Mouse (Mus musculus): ENCODE results near the gene Nsf.

Gene Nsf

GRCm38 (mm10) chr11:103987423-103987822, 33.6 kb upstream of the Nsf start:
- Histone ChIP-seq H3K27me3 (ENCODE audit: insufficient read depth, low read length) (no peaks in the 10 kb centered on the region), H3K9me3 (ENCODE audit: low read length) (no peaks in the 10 kb centered on the region), H3K4me3 (replicated peaks; ENCODE audit: low read length) (no peak overlapping the region), H3K36me3 (ENCODE audit: insufficient read depth, low read length) (peaks cover 40% of the 10 kb centered on the region), H3K4me1 (replicated peaks; ENCODE audit: low read depth, low read length) (peaks cover 48% of the 10 kb centered on the region)
- TF ChIP-seq NANOG (IDR thresholded peaks at IDR 0.05; ENCODE audit: borderline replicate concordance, low read length) (no peak), CTCF (conservative IDR thresholded peaks at IDR 0.05; ENCODE audit: low read length) (peak; percentile 96)

- no peaks in the 10 kb centered on the region for H3K9me3 ChIP-seq (ENCODE audit: low read length)
- TF ChIP-seq POU5F1 (IDR thresholded peaks at IDR 0.05; ENCODE audit: borderline replicate concordance, low read length) (no peak), CTCF (conservative IDR thresholded peaks at IDR 0.05; ENCODE audit: low read length) (no peak), NANOG (IDR thresholded peaks at IDR 0.05; ENCODE audit: borderline replicate concordance, low read length) (no peak)
These were observed 30.2 kb upstream of the Nsf start for GRCm38 (mm10) chr11:103984067-103984466.

DNA sequence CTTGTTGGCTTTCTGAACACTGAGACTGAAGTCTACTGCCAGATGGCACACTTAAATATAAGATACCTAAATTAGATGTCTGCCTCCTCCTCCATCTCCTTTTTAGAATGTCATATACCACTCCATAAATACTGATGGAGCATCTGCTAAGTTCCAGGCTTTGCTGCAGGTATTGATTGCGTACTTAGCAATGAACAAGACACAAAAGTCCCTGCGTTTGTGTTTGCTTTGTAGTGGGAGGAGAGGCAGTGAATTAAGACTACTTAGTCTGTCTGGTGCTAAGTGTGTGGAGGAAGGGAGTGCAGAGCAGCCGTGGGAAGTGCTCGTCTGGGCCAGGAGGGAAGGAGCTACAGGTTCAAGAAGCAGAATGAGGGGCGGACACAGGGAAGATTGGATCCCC, 28.0 kb upstream of the Nsf start:
- TF ChIP-seq NANOG (IDR thresholded peaks at IDR 0.05; ENCODE audit: borderline replicate concordance, low read length) (no peak), POU5F1 (IDR thresholded peaks at IDR 0.05; ENCODE audit: borderline replicate concordance, low read length) (no peak), CTCF (conservative IDR thresholded peaks at IDR 0.05; ENCODE audit: low read length) (no peak)
- Histone ChIP-seq H3K4me1 (replicated peaks; ENCODE audit: low read depth, low read length) (peaks cover 48% of the 10 kb centered on the region), H3K36me3 (ENCODE audit: insufficient read depth, low read length) (peaks cover 85% of the 10 kb centered on the region), H3K9me3 (ENCODE audit: low read length) (no peaks in the 10 kb centered on the region), H3K27me3 (ENCODE audit: insufficient read depth, low read length) (no peaks in the 10 kb centered on the region), H3K4me3 (replicated peaks; ENCODE audit: low read length) (no peak overlapping the region)

More at GRCm38 (mm10) chr11:103984067-103984466, 30.2 kb upstream of the Nsf start:
- H3K36me3 ChIP-seq (ENCODE audit: insufficient read depth, low read length): peaks cover 73% of the 10 kb centered on the region
- H3K4me3 ChIP-seq (replicated peaks; ENCODE audit: low read length): no peak overlapping the region
- H3K4me1 ChIP-seq (replicated peaks; ENCODE audit: low read depth, low read length): peaks cover 62% of the 10 kb centered on the region
- H3K27me3 ChIP-seq (ENCODE audit: insufficient read depth, low read length): no peaks in the 10 kb centered on the region

DNA sequence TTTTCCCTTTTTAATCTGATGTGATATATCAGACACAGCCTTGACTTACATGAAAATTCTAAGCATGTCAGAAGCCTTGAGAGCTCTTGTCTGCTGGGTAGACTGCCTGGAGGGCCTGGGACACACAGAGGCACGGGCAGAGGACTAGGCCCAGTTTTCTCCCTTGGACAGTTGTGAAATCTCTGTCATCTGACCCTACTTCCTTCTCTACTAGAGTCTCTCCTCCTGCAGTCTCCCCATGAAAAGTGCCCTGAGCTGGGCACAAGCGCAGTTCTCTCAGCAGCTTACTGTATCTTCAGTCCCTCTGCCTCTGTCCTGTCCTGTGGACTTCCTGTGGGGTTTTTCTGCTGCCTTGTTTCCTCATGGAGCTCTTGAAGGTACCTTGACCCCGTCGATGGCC, 25.5 kb upstream of the Nsf start:
- peaks cover 87% of the 10 kb centered on the region for H3K36me3 ChIP-seq (ENCODE audit: insufficient read depth, low read length)
- H3K4me3 ChIP-seq (replicated peaks; ENCODE audit: low read length): no peak overlapping the region
- no peaks in the 10 kb centered on the region for H3K27me3 ChIP-seq (ENCODE audit: insufficient read depth, low read length)
- peaks cover 33% of the 10 kb centered on the region for H3K4me1 ChIP-seq (replicated peaks; ENCODE audit: low read depth, low read length)
- TF ChIP-seq CTCF (conservative IDR thresholded peaks at IDR 0.05; ENCODE audit: low read length): no peak
- no peak for TF ChIP-seq POU5F1 (IDR thresholded peaks at IDR 0.05; ENCODE audit: borderline replicate concordance, low read length)
- TF ChIP-seq NANOG (IDR thresholded peaks at IDR 0.05; ENCODE audit: borderline replicate concordance, low read length): no peak
- no peaks in the 10 kb centered on the region for H3K9me3 ChIP-seq (ENCODE audit: low read length)

GRCm38 (mm10) chr11:103970876-103971275, 17.0 kb upstream of the Nsf start:
- H3K4me3 ChIP-seq (replicated peaks; ENCODE audit: low read length): no peak overlapping the region
- peaks cover 17% of the 10 kb centered on the region for H3K4me1 ChIP-seq (replicated peaks; ENCODE audit: low read depth, low read length)
- no peaks in the 10 kb centered on the region for H3K27me3 ChIP-seq (ENCODE audit: insufficient read depth, low read length)
- H3K9me3 ChIP-seq (ENCODE audit: low read length): no peaks in the 10 kb centered on the region
- TF ChIP-seq POU5F1 (IDR thresholded peaks at IDR 0.05; ENCODE audit: borderline replicate concordance, low read length) (no peak), NANOG (IDR thresholded peaks at IDR 0.05; ENCODE audit: borderline replicate concordance, low read length) (no peak), CTCF (conservative IDR thresholded peaks at IDR 0.05; ENCODE audit: low read length) (no peak)
- peaks cover 71% of the 10 kb centered on the region for H3K36me3 ChIP-seq (ENCODE audit: insufficient read depth, low read length)

DNA sequence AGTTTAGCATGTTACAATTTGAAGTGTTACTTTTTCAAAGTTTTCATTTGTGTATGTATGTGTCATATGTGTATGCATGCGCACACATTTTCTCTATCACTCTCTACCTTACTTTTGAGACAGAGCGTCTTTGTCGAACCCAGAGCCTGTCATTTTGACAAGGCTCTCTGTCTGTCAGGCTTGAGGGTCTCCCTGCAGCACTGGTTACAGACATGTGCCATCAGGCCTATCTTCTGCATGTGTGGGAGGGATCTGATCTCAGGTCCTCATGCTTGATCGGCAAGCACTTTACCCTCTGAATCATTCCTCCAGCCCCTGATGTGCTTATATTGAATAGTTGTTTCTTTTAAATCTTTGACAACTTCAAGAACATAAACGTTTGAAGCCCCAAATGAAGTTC, 15.4 kb upstream of the Nsf start:
- no peaks in the 10 kb centered on the region for H3K9me3 ChIP-seq (ENCODE audit: low read length)
- TF ChIP-seq NANOG (IDR thresholded peaks at IDR 0.05; ENCODE audit: borderline replicate concordance, low read length) (no peak), POU5F1 (IDR thresholded peaks at IDR 0.05; ENCODE audit: borderline replicate concordance, low read length) (no peak), CTCF (conservative IDR thresholded peaks at IDR 0.05; ENCODE audit: low read length) (no peak)
- H3K4me3 ChIP-seq (replicated peaks; ENCODE audit: low read length): no peak overlapping the region
- peaks cover 24% of the 10 kb centered on the region for H3K4me1 ChIP-seq (replicated peaks; ENCODE audit: low read depth, low read length)
- H3K27me3 ChIP-seq (ENCODE audit: insufficient read depth, low read length): no peaks in the 10 kb centered on the region
- peaks cover 55% of the 10 kb centered on the region for H3K36me3 ChIP-seq (ENCODE audit: insufficient read depth, low read length)

GRCm38 (mm10) chr11:103967106-103967735, 13.4 kb upstream of the Nsf start:
- Histone ChIP-seq H3K4me3 (replicated peaks; ENCODE audit: low read length) (peak overlapping the region; percentile 96), H3K27me3 (ENCODE audit: insufficient read depth, low read length) (no peaks in the 10 kb centered on the region), H3K4me1 (replicated peaks; ENCODE audit: low read depth, low read length) (peaks cover 21% of the 10 kb centered on the region), H3K36me3 (ENCODE audit: insufficient read depth, low read length) (peaks cover 34% of the 10 kb centered on the region), H3K9me3 (ENCODE audit: low read length) (no peaks in the 10 kb centered on the region)
- TF ChIP-seq POU5F1 (IDR thresholded peaks at IDR 0.05; ENCODE audit: borderline replicate concordance, low read length) (no peak), NANOG (IDR thresholded peaks at IDR 0.05; ENCODE audit: borderline replicate concordance, low read length) (no peak), CTCF (conservative IDR thresholded peaks at IDR 0.05; ENCODE audit: low read length) (no peak)

DNA sequence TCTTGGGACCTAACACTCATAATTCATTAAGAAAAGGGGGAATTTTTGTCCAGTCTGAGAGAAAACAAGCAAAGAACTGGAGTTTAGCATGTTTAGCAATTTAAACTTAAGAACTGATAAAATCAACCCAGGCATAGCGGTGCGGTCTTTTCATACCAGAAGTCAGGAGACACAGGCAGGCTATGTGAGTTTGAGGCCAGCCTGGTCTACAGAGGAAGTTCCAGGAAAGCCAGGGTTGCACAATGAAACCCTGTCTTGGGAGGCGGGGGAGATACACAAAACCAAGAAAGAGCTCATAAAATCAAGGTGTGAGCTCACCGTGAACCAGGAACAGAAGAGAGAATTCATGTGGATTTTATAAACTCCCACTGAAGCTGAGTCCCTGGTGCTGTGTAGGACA, 3.0 kb upstream of the Nsf start:
- TF ChIP-seq CTCF (conservative IDR thresholded peaks at IDR 0.05; ENCODE audit: low read length) (no peak), NANOG (IDR thresholded peaks at IDR 0.05; ENCODE audit: borderline replicate concordance, low read length) (no peak), POU5F1 (IDR thresholded peaks at IDR 0.05; ENCODE audit: borderline replicate concordance, low read length) (no peak)
- H3K9me3 ChIP-seq (ENCODE audit: low read length): no peaks in the 10 kb centered on the region
- no peaks in the 10 kb centered on the region for H3K36me3 ChIP-seq (ENCODE audit: insufficient read depth, low read length)
- H3K27me3 ChIP-seq (ENCODE audit: insufficient read depth, low read length): no peaks in the 10 kb centered on the region
- peaks cover 49% of the 10 kb centered on the region for H3K4me1 ChIP-seq (replicated peaks; ENCODE audit: low read depth, low read length)
- no peak overlapping the region for H3K4me3 ChIP-seq (replicated peaks; ENCODE audit: low read length)

All from E14TG2a.4 (cell line).